Mouse (Mus musculus): ENCODE measurements around the gene Peli3.
A peak's percentile ranks its signal among the peaks of the same experiment; 100 is the strongest.
"Not testable (repeated sequence)": the region's sequence is repeated elsewhere in the genome, so short reads cannot be mapped to it uniquely, and the experiment has no call there.

Peli3 gene

GRCm38 (mm10) chr19:4942551-4943252, at the start of gene Peli3:
Peli3 (minus strand) TSS chr19:4943127.
- peak; percentile 80 for DNase-seq

GRCm38 (mm10) chr19:4992371-4992770, 49.4 kb upstream of the Peli3 start:
- DNase-seq, result no peak

GRCm38 (mm10) chr19:4990716-4991115, 47.8 kb upstream of the Peli3 start:
- no peak for DNase-seq

DNA sequence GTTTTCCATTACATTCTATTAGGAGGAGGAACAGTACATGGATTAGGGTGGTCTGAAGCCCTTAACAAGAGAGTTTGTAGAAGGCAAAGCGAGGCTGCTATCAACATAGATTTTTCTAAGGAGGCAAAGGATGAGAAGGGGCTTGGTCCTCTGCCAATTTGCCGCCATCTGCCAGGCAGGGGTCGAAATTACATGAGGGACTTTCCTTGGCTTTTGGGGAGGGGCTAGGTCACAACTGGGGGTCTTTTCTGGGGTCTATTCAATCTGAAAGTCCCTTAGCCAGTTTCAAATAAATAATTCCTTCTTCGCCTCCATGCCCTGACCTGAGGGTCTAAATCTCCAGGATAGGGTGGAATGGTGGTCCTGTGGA, 47.3 kb upstream of the Peli3 start, which contains the start of gene Npas4:
Npas4 (minus strand) TSS at position 61 of the 370 bp plus-strand sequence.
- no peak for DNase-seq

GRCm38 (mm10) chr19:4989434-4990255, 46.7 kb upstream of the Peli3 start:
- DNase-seq, result peak; percentile 80

DNA sequence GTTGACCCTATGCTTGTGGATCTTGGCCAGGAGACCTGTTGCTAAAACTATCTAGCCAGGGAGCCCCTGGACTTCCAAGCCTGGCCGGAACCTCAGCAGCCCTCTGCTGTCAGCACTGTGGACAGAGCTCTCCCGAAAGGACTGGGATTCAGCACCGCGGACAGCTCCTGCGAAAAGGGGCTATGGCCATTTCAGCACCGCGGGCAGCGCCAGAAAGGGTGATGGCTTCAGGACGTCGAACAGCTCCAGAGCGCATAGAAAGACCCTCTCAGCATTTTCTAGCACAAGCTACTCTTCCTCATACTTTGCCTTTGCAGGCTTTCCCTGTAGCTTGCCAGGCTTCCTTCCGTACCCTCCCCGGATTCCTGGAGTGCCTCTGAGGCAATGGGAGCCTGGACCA, 46.1 kb upstream of the Peli3 start:
- DNase-seq, result peak; percentile 35

DNA sequence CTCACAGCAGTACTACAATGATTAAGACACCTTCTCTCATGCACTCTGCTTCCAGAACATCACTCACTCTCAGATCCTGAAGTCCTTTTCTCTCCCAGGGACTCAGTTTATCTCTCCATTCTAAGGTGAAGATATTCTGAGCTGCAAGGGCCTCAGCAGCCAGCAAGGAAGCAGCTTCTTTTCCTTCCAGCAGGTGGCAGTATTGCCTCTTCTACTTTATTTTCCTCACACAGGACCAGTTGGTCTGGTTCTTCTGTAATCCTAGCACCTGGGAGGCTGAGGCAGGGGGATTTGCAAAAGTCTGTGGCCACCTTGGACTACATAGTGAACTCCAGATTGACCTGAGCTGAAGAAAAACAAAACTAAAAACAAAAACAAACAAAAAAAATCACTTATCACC, 38.8 kb upstream of the Peli3 start:
- DNase-seq, result peak; percentile 63

DNA sequence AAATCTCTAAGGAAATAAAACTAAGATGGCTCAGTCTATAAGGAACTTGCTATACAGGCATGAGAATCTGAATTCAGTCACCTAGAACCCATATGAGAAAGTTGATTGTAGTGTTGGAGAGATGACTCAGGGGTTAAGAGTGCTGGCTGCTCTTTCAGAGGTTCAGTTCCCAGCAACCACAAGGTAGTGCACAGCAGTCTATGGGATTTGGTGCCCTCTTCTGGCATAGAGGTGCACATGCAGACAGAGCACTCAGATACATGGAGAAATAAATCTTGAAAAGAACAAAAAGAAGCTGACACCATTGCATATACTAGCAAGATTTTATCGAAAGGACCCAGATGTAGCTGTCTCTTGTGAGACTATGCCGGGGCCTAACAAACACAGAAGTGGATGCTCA, 25.3 kb upstream of the Peli3 start:
- no peak for DNase-seq

DNA sequence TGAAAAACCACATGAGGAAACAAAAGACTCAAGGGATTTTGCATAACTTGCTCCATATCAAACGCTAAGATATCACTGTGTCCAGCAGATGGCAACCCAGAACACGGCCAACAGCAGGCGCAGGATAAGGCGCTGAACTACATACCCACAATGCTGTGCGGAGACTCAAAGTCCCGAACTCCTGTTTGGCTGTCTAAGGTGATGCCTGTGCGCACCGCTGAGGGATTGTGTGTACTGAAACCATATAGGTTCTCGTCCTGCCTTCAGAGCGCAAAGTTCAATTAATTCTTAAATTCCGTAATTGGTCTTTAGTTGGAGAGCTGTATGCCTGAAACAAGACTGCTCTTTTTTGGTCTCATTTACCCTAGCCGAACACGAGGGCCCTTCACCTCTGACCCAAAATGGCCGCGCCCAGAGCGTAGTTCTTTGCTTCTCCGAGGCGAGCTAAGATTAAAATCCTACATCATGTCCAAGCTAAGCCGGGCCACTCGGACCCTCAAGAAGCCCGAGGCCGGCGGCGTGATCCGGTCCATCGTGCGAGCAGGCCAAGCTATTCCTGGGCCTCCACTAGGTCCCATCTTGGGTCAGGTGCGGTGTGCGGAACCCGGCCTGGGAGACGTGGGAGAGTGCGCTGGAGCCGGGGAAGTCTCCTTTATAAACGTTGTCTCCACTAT, 19.1 kb upstream of the Peli3 start, which contains the start of gene Mrpl11:
Mrpl11 (plus strand) TSS at position 220 of the 674 bp plus-strand sequence.
- peak; percentile 86 for DNase-seq

- not testable (repeated sequence) for DNase-seq
Measured at GRCm38 (mm10) chr19:4948641-4949040, 5.7 kb upstream of the Peli3 start.

DNA sequence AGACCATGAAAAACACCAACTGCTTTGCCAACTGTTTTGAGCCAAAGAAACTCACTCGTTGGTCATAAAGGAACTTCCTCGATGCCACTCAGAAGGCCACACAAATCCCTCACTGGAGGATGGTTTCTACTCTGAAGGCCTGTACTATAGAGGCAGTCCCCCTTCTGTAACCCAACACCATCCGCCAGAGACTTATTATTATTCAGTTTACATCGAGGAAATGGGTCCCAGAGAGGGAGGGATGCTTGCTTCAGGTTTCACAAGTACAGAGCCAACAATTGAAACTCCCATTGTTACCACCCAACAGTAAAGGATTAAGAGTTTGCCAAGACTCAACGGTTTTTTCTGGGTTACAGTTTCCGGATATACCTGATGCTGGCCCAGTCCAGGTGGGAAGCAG, 2.6 kb upstream of the Peli3 start:
- no peak for DNase-seq

GRCm38 (mm10) chr19:4943253-4943588, 294 bp upstream of the Peli3 start:
- DNase-seq, result no peak

DNA sequence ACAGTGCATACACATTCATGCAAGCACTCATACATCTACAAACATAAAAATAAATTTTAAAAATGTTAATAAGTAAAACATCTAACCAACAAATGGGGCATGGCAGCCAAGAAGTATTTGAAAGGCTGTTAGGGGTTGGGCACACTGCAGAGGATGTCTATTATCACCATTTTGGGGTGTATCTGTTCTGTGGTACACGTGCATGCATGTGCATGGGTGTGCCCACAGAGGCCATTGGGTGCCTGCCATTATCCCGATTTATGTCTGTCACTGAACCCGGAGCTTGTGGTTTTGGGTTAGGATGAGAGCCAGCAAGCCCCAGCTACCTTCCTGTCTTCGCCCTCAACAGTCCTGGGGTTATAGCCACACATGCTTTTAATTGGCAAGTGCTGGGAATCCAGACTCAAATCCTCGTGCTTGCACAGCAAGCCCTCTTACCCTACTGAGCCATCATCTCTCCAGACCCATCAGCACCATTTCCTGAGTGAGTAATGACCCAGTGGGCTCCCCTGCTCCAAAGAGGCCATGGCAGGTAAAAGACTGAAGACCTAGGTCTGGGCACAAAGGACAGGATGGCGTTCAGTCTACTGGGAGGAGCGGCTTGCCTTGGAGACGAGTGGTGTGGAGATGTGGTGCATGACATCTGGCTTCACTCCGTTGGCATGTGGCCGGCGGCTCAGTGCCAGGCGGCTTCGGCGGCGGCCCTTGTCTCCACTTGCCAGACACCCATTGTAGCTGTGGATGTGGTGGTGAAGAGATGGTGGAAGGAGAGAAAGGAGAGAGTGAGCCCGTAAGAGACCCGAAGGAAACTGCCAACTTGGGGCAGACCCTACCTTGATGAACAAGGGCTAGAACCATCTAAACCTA, 5.2 kb downstream of the Peli3 start:
- peak; percentile 38 for DNase-seq

DNA sequence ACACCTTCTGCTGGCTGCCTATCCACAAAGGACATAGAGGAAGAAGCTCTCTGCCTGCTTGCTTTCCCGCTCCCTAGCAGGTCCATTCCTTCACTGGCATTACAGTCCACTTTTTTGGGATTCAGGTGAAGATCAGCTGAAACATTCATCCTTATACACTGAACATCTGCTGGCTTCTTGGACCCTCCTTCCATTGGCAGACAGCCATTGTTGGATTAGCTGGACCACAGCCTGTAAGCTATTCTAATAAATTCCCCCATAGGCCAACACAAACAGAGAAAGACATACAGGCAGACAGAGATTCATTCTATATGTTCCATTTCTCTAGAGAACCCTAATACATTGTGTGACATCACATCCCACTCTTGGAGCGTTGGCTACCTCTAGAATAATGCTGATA, 6.0 kb downstream of the Peli3 start:
- DNase-seq, result no peak

DNA sequence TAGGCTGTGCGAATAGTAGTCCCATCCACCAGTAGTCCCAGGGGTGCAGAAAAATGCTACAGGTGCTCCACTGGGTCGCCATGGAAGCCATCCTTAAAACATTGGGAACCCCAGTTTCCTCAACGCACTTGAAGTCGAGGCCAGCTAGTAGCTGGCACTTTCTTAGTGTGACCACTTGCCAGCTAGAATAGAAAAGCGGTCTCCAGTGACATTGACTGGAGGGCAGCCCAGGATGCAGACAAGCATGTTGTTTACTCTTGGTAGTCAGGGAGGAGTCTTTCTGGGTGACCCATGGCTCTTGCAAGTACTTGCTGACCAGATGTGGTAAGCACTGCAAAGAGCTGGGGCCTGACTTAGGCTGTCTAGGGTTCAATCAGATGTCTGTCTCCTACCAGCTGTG, 14.1 kb downstream of the Peli3 start:
- DNase-seq, result no peak

DNA sequence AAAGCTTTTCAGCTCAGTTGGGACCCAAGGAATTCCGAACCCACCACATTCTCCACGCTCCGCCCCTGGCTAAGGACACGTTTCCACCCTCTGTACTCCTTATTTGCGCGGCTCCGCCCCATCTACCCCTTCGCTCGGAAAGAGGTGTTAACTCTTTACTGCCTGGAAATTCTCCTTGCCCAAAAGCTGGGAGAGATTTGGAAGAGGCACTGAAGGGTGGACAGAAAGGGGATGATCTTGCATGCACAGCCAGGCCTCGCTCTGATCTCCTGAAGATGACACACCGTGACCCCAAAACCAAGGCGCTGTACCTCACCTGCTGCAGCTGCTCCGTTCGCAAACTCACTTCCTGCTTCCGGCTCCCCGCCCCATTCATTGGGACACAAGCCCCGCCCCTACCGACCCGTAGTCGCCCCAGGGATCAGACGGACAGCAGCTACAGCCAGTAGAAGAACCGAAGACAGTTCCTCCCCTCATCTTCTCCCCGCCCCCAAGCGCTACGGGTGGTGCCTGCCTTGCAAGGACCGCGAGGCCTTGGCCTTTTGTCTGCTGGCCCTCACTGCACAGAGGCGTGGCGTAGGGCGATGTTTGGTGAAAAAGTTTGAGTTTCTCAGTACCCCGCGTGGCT, 14.9 kb downstream of the Peli3 start, which contains the start of gene Dpp3:
Dpp3 (minus strand) TSS at position 384 of the 628 bp plus-strand sequence.
- DNase-seq, result peak; percentile 95

DNA sequence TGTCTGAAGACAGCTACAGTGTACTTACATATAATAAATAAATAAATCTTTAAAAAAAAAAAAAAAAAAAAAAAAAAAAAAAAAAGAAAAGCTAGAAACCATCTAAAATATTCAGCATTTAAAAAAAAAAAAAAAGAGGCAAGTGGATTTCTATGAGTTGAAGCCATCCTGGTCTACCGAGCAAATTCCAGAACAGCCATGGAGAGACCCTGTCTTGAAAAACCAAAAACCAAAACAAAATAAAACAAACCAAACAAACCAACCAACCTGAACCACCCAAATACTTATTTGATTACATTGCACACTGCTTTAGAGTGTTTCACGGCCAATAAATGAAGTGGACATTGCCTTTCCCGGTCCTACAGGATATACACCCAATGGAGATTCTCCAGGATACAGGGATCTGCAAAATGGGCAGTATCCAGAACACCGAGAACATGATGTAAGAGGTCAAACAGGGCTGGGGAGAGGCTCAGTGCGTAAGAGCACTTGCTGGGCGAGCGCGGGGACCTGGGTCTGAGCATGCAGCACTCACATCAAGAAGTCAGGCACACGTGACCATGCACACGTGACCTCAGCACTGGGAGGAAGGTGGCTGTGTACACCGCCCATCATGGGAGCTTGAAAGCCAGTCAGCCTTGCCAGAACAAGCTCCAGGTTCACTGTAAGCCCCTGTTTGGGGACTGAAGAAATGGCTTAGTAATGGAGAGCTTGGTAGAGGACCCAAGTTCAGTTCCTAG, 17.6 kb downstream of the Peli3 start:
- DNase-seq, result no peak

DNA sequence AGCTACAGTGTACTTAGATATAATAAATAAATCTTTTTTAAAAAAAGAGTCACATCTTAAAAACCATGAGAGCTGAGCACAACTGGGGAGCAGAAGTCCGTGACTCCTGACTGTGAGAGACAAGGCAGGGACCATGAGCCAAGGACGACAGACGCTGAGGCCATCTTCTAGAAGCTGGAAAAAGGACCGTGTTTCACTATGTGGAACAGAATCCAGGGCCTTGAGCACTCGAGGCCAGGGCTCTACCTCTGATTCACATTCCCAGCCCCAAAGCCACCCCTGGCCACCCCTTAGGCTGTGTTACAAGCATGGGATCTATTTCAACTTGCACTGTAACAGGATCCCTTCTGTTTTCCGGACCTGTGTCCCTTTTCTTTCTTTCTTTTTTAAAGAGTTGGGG, 23.3 kb downstream of the Peli3 start:
- DNase-seq, result no peak

GRCm38 (mm10) chr19:4916827-4917226, 26.1 kb downstream of the Peli3 start:
- no peak for DNase-seq

DNA sequence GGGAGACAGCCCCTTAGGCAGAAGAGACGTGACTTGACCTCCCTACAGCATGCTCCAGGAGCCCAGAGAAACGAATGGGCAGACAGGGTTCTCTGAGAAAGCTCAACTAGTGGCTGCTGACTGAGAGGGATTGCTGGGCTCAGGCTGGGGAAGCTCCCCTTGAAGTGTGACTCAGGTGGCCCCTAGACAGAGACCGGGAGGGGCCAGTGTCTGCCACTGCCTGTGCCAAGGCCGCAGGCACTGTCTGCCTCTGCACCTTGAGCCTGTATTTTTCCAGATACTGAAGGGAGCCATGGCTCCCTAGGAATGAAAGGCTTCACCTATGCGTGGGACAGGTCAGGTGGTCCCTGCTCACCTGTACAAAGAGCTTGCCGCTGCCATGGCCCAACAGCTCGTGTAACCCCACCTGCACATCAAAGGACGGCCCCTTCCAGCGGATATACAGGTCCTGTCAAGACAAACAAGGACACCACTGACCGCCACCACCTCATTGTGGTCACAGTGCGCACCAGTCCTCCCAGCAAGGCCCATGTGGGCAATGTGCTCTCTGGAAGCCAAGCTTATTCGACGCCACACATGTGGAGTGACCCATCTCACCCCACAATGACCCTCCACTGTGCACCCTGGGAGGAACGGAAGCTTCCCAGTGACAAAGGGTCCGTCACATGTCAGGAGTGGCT, 26.9 kb downstream of the Peli3 start:
- DNase-seq, result no peak

- DNase-seq, result no peak
Measured at GRCm38 (mm10) chr19:4909376-4909775, 33.6 kb downstream of the Peli3 start.
